Mouse (Mus musculus): ENCODE data around the gene Plet1. TPM values are rescaled to one million over a fixed set of nuclear protein-coding genes. Genes with fewer than 3 reads are reported as not detected.

The Plet1 gene
- 0.49 and 173 TPM in 2 replicates for polyA plus RNA-seq (2012; rRNA removed; ENCODE audit: low replicate concordance)

GRCm38 (mm10) chr9:50494311-50494710, at the start of gene Plet1:
Plet1 (plus strand) TSS chr9:50494525.

GRCm38 (mm10) chr9:50528293-50528892, 34.1 kb downstream of the Plet1 start, which contains the start of gene Pts:
Pts (minus strand) TSS chr9:50528724.

GRCm38 (mm10) chr9:50554241-50555093, 60.1 kb downstream of the Plet1 start, which contains the start of gene Il18:
Il18 (plus strand) TSS chr9:50554827.

GRCm38 (mm10) chr9:50555094-50555446, 60.7 kb downstream of the Plet1 start, which contains the start of gene Bco2:
Bco2 (minus strand) TSS chr9:50555181.

Other genes with a start within 250 kb of the Plet1 start
- 140 and 237 TPM in 2 replicates for gene Rpl10-ps3, start 149.6 kb upstream of the Plet1 start, polyA plus RNA-seq (2012; rRNA removed; ENCODE audit: low replicate concordance)
- 40.9 and 51.6 TPM in 2 replicates for gene Pts, start 34.2 kb downstream of the Plet1 start, polyA plus RNA-seq (2012; rRNA removed; ENCODE audit: low replicate concordance)
- gene Il18, start 60.3 kb downstream of the Plet1 start, polyA plus RNA-seq (2012; rRNA removed; ENCODE audit: low replicate concordance) = 4.6 TPM in 2 replicates
- gene Bco2, start 60.7 kb downstream of the Plet1 start, polyA plus RNA-seq (2012; rRNA removed; ENCODE audit: low replicate concordance) = 0.36 and 1.1 TPM in 2 replicates
- not detected in 2 replicates for gene Tex12, start 66.8 kb downstream of the Plet1 start, polyA plus RNA-seq (2012; rRNA removed; ENCODE audit: low replicate concordance)
- 236 and 403 TPM in 2 replicates for gene Sdhd, start 109.3 kb downstream of the Plet1 start, polyA plus RNA-seq (2012; rRNA removed; ENCODE audit: low replicate concordance)
- gene Timm8b, start 109.4 kb downstream of the Plet1 start, polyA plus RNA-seq (2012; rRNA removed; ENCODE audit: low replicate concordance) = 196 and 264 TPM in 2 replicates
- gene Pih1d2, start 122.8 kb downstream of the Plet1 start, polyA plus RNA-seq (2012; rRNA removed; ENCODE audit: low replicate concordance) = 1.5 and 1.8 TPM in 2 replicates
- 4.9 and 8.5 TPM in 2 replicates for gene Nkapd1, start 122.9 kb downstream of the Plet1 start, polyA plus RNA-seq (2012; rRNA removed; ENCODE audit: low replicate concordance)
- 75.0 and 100 TPM in 2 replicates for gene Dlat, start 165.3 kb downstream of the Plet1 start, polyA plus RNA-seq (2012; rRNA removed; ENCODE audit: low replicate concordance)
- 3.5 and 9.6 TPM in 2 replicates for gene Dixdc1, start 245.0 kb downstream of the Plet1 start, polyA plus RNA-seq (2012; rRNA removed; ENCODE audit: low replicate concordance)

Measured in subcutaneous adipose tissue, adult 2 months (tissue).